8 mouse cellular contexts compared by ENCODE assay signal in genomic region chr8:70765329-70765728, GRCm38 (mm10). TPM values are rescaled to one million over a fixed set of nuclear protein-coding genes. Genes with fewer than 3 reads are reported as not detected.
DNase-seq lines count a peak whose midpoint lies in the region; ATAC-seq lines count a peak whose summit lies in the region.

No protein-coding gene starts in this region.

- peaks cover 11% of the 10 kb centered on the region; the same call in 1 of the 2 replicates for H3K36me3 ChIP-seq in heart, embryonic 16.5 days (ENCODE audit: control insufficient read depth, insufficient read depth)
- peaks cover 28% of the 10 kb centered on the region for H3K36me3 ChIP-seq in forebrain, embryonic 13.5 days (ENCODE audit: poor library complexity, severe bottlenecking)
- peaks cover 17% of the 10 kb centered on the region for H3K36me3 ChIP-seq in liver, embryonic 15.5 days (replicated peaks)

- H3K9ac ChIP-seq in heart, embryonic 16.5 days (ENCODE audit: low read length) = peak overlapping the region; percentile 70; the same call in 1 of the 2 replicates
- no peak overlapping the region for H3K9ac ChIP-seq in forebrain, embryonic 13.5 days
- peak overlapping the region; percentile 68; the same call in 1 of the 2 replicates for H3K9ac ChIP-seq in liver, embryonic 15.5 days

- H3K27ac ChIP-seq in heart, embryonic 16.5 days (ENCODE audit: low read length) = no peak overlapping the region
- no peak overlapping the region for H3K27ac ChIP-seq in forebrain, embryonic 13.5 days
- H3K27ac ChIP-seq in liver, embryonic 15.5 days (replicated peaks) = peak overlapping the region; percentile 94

- DNase-seq in heart, postnatal 14 days = no peak
- DNase-seq in CD4-positive helper T cell, adult 2 months (ENCODE audit: low read depth, low spot score) = peak; percentile 63
- DNase-seq in cerebellum, postnatal 10 days = no peak
- DNase-seq in testis, postnatal 14 days (ENCODE audit: low spot score) = no peak
- no peak for DNase-seq in cerebellum, adult 8-10 months

- H3K4me3 ChIP-seq in heart, embryonic 16.5 days (ENCODE audit: low read length) = peak overlapping the region; percentile 56
- H3K4me3 ChIP-seq in forebrain, embryonic 13.5 days = no peak overlapping the region
- H3K4me3 ChIP-seq in liver, embryonic 15.5 days (replicated peaks) = peak overlapping the region; percentile 64

- no peak for ATAC-seq in heart, embryonic 16.5 days (replicated peaks; ENCODE audit: extremely low read depth, insufficient read depth, low FRiP score)
- ATAC-seq in forebrain, embryonic 13.5 days = no peak
- no peak for ATAC-seq in liver, embryonic 15.5 days (ENCODE audit: insufficient read depth)

- WGBS in heart, embryonic 16.5 days = 71% methylated on average over 9 of the region's 9 CpGs
- 89% methylated on average over 9 of the region's 9 CpGs for WGBS in forebrain, embryonic 13.5 days
- WGBS in liver, embryonic 15.5 days (ENCODE audit: insufficient replicate concordance) = 29% methylated on average over 9 of the region's 9 CpGs

- H3K9me3 ChIP-seq in heart, embryonic 16.5 days (replicated peaks; ENCODE audit: control insufficient read depth, low read length) = no peaks in the 10 kb centered on the region
- no peaks in the 10 kb centered on the region for H3K9me3 ChIP-seq in forebrain, embryonic 13.5 days (replicated peaks)
- H3K9me3 ChIP-seq in liver, embryonic 15.5 days (replicated peaks) = no peaks in the 10 kb centered on the region

- intact Hi-C loops in heart, postnatal 14 days (cut with DNase I) = no loop called here

- H3K4me1 ChIP-seq in heart, embryonic 16.5 days (ENCODE audit: control insufficient read depth, insufficient read depth, low read length) = peaks cover 21% of the 10 kb centered on the region
- H3K4me1 ChIP-seq in forebrain, embryonic 13.5 days = peaks cover 18% of the 10 kb centered on the region
- H3K4me1 ChIP-seq in liver, embryonic 15.5 days (replicated peaks) = peaks cover 97% of the 10 kb centered on the region

- peak overlapping the region; percentile 86 for H3K4me2 ChIP-seq in heart, embryonic 16.5 days (ENCODE audit: low read depth, low read length)
- peak overlapping the region; percentile 62 for H3K4me2 ChIP-seq in forebrain, embryonic 13.5 days
- peak overlapping the region; percentile 95 for H3K4me2 ChIP-seq in liver, embryonic 15.5 days

- H3K27me3 ChIP-seq in heart, embryonic 16.5 days (ENCODE audit: control insufficient read depth, insufficient read depth, low read length) = no peaks in the 10 kb centered on the region
- peaks cover 10% of the 10 kb centered on the region; the same call in 1 of the 2 replicates for H3K27me3 ChIP-seq in forebrain, embryonic 13.5 days
- no peaks in the 10 kb centered on the region for H3K27me3 ChIP-seq in liver, embryonic 15.5 days

RNA-seq across cellular contexts. Expression of gene Mpv17l2, which starts 4.6 kb away (rescaled TPM):
- 44.0 and 50.5 TPM in 2 replicates for polyA plus RNA-seq in heart, embryonic 16.5 days (2015; fragmentation: Nextera tagmentation; extraction: Ambion mirVana)
- total RNA-seq in heart, postnatal 14 days (2021) = 10 to 100 TPM; 29.3 to 29.9 TPM
- 44.8 and 48.0 TPM in 2 replicates for polyA plus RNA-seq in forebrain, embryonic 13.5 days (2015; fragmentation: Nextera tagmentation; extraction: Ambion mirVana)
- 34.7 and 37.8 TPM in 2 replicates for polyA plus RNA-seq in liver, embryonic 15.5 days (2015; fragmentation: Nextera tagmentation; extraction: Ambion mirVana)

RNA-seq across cellular contexts. Expression of gene Rab3a, which starts 10.8 kb away (rescaled TPM):
- polyA plus RNA-seq in heart, embryonic 16.5 days (2015; fragmentation: Nextera tagmentation; extraction: Ambion mirVana) = 29.1 and 30.0 TPM in 2 replicates
- 10 to 100 TPM; 51.6 to 51.9 TPM for total RNA-seq in heart, postnatal 14 days (2021)
- polyA plus RNA-seq in forebrain, embryonic 13.5 days (2015; fragmentation: Nextera tagmentation; extraction: Ambion mirVana) = 180 and 188 TPM in 2 replicates
- polyA plus RNA-seq in liver, embryonic 15.5 days (2015; fragmentation: Nextera tagmentation; extraction: Ambion mirVana) = 2.7 and 3.5 TPM in 2 replicates

RNA-seq across cellular contexts. Expression of gene Pik3r2, which starts 11.2 kb away (rescaled TPM):
- 42.1 and 43.3 TPM in 2 replicates for polyA plus RNA-seq in heart, embryonic 16.5 days (2015; fragmentation: Nextera tagmentation; extraction: Ambion mirVana)
- total RNA-seq in heart, postnatal 14 days (2021) = 10 to 100 TPM; 31.4 to 33.1 TPM
- polyA plus RNA-seq in forebrain, embryonic 13.5 days (2015; fragmentation: Nextera tagmentation; extraction: Ambion mirVana) = 84.3 and 84.6 TPM in 2 replicates
- 14.7 and 16.5 TPM in 2 replicates for polyA plus RNA-seq in liver, embryonic 15.5 days (2015; fragmentation: Nextera tagmentation; extraction: Ambion mirVana)

RNA-seq across cellular contexts. Expression of gene Mast3, which starts 39.5 kb away (rescaled TPM):
- polyA plus RNA-seq in heart, embryonic 16.5 days (2015; fragmentation: Nextera tagmentation; extraction: Ambion mirVana) = 7.3 and 9.3 TPM in 2 replicates
- total RNA-seq in heart, postnatal 14 days (2021) = 10 to 100 TPM in 1 of 2 experiments, 1 to 10 TPM in 1; 9.4 to 11.1 TPM
- polyA plus RNA-seq in forebrain, embryonic 13.5 days (2015; fragmentation: Nextera tagmentation; extraction: Ambion mirVana) = 15.8 and 16.0 TPM in 2 replicates
- 6.7 and 8.2 TPM in 2 replicates for polyA plus RNA-seq in liver, embryonic 15.5 days (2015; fragmentation: Nextera tagmentation; extraction: Ambion mirVana)

RNA-seq across cellular contexts. Expression of gene Pde4c, which starts 41.8 kb away (rescaled TPM):
- polyA plus RNA-seq in heart, embryonic 16.5 days (2015; fragmentation: Nextera tagmentation; extraction: Ambion mirVana) = 0.38 and 0.55 TPM in 2 replicates
- 1 to 10 TPM; 4.5 to 4.6 TPM for total RNA-seq in heart, postnatal 14 days (2021)
- 0.10 TPM in 1 of 2 replicates, not detected in the other for polyA plus RNA-seq in forebrain, embryonic 13.5 days (2015; fragmentation: Nextera tagmentation; extraction: Ambion mirVana)
- 1.4 and 1.9 TPM in 2 replicates for polyA plus RNA-seq in liver, embryonic 15.5 days (2015; fragmentation: Nextera tagmentation; extraction: Ambion mirVana)
